Mouse (Mus musculus) liver, adult 2 months (tissue): Measurements from ENCODE around the gene Sds.

Experiments
- CTCF ChIP-seq: fragments of 200-500 bp; IDR thresholded peaks from 2 replicates; pipeline ENCODE4 v1.5.1; 2011; ENCODE audit warnings: low read depth, low read length, control low read depth
- POLR2A ChIP-seq: fragments of 200-500 bp; IDR thresholded peaks from 2 replicates; pipeline ENCODE4 v1.6.1; 2011; ENCODE audit warnings: low read length, control low read depth; ENCODE audit not compliant: insufficient read depth; ENCODE audit errors: extremely low read depth

GRCm38 (mm10) chr5:120471538-120471937, 4.8 kb upstream of the Sds start:
- TF ChIP-seq POLR2A, result no peak
- TF ChIP-seq CTCF, result no peak
